Mouse (Mus musculus) pancreas, adult 10 weeks (tissue): ENCODE measurements around the gene Arhgap19. TPM values are rescaled to one million over a fixed set of nuclear protein-coding genes. Genes with fewer than 3 reads are reported as not detected.

Experiments
- polyA plus RNA-seq: library from polyadenylated mRNA; stranded (reverse); fragments of 350-450 nt; fragmentation: Illumina TruSeq; extraction: RNeasy Lipid Tissue Mini Kit (QIAGEN cat#74804); gene quantifications from one replicate; pipeline ENCODE4 v1.2.3, GENCODE M21; 2015; ENCODE audit warnings: low read depth, low replicate concordance; ENCODE audit not compliant: insufficient read depth

The Arhgap19 gene
- polyA plus RNA-seq: 0.59 TPM

DNA sequence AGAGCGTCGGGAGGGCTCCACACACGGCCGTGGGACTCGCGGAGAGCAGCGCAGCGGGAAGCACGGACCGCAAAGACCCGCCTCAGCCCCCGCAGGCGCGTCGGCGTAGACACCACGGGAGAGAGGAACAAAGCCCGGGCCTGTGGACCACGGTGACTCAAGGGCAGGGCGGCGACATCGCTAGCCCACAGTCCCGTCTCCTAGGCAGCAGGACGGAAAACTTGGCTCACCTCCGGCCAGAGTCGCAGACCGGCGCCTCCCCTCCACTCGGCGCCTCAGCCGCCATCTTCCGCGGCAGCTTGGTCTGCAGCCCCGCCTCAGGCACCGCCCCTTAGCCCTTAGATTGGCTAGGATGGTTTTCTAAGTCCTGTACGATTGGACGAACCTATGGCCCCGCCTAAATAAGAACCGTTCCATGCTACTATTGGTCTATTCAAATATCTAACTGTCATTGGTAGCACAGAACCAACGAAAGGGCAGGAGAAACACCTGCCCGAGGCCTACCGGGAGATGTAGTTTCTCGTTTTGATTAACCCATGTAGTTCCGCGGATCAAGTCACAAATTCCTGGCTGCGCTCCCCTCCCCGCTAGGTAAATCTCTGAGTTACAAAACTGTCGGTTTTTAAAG is at the start of gene Arhgap19:
Gene Arhgap19, minus strand, starts transcription at position 306 of the 628 bp plus-strand sequence.

GRCm38 (mm10) chr19:41847992-41848851 is 46.4 kb upstream of the Arhgap19 start, which contains the start of gene Frat2:
Gene Frat2 (minus strand): TSS chr19:41848132.

DNA sequence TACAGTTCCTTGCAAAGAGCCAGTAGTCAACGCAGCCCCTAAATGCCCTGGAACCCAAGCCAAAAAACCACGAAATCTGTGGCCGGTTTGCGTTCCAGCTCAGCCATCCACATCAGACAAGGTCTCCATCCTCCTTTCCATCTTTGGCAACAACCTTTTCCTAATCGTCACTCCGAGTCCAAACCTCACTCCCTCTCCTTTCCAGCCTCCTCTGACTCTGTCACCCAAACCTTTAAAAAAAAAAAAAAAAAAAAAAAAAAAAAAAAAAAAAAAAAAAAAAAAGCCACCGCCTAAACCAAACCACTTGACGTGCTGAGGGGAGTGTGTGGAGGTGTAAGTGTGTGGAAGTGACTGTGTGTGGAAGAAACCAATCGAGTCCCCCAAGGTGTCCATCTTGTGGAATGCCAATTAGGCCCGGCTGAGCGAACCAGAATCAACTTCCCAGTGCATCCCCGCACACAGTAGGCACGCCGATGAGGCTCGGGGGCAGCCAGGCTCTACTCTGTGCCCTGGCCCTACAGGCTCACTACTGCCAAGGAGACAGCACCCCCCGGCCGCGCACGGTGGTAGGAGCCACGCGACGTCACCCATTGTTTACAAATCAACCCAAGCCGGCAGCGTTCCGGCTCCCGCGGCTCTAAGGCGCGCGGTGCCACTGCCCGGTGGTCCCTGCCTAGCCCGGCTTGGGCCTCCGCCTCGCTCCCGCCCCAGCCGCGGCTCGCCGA is 27.7 kb upstream of the Arhgap19 start, which contains the start of gene Frat1:
Gene Frat1, plus strand, starts transcription at position 590 of the 725 bp plus-strand sequence.

GRCm38 (mm10) chr19:41743396-41743795 is 58.5 kb downstream of the Arhgap19 start, which contains the start of gene Slit1:
Gene Slit1 (minus strand): TSS chr19:41743665.

Other genes starting within 250 kb of the Arhgap19 start
- gene Gm340, start 219.7 kb downstream of the Arhgap19 start, polyA plus RNA-seq: 0.78 TPM
- not detected for gene Slit1, start 58.4 kb downstream of the Arhgap19 start, polyA plus RNA-seq
- 2.3 TPM for gene Frat1, start 27.9 kb upstream of the Arhgap19 start, polyA plus RNA-seq
- 0.50 TPM for gene Frat2, start 46.1 kb upstream of the Arhgap19 start, polyA plus RNA-seq
- gene Rrp12, start 94.1 kb upstream of the Arhgap19 start, polyA plus RNA-seq: 2.3 TPM
- gene Pgam1, start 109.9 kb upstream of the Arhgap19 start, polyA plus RNA-seq: 26.9 TPM
- gene Exosc1, start 131.4 kb upstream of the Arhgap19 start, polyA plus RNA-seq: 7.2 TPM
- gene Zdhhc16, start 131.4 kb upstream of the Arhgap19 start, polyA plus RNA-seq: 13.8 TPM
- 12.2 TPM for gene Mms19, start 179.1 kb upstream of the Arhgap19 start, polyA plus RNA-seq
- 4.7 TPM for gene Ubtd1, start 179.7 kb upstream of the Arhgap19 start, polyA plus RNA-seq
- not detected for gene Ankrd2, start 234.0 kb upstream of the Arhgap19 start, polyA plus RNA-seq
- gene Hoga1, start 243.6 kb upstream of the Arhgap19 start, polyA plus RNA-seq: 1.3 TPM